Mouse (Mus musculus): ENCODE data around the gene Atrx. TPM values are rescaled to one million over a fixed set of nuclear protein-coding genes. Genes with fewer than 3 reads are reported as not detected.

Gene Atrx
- polyA plus RNA-seq, 1 experiment, result 18.9 TPM

DNA sequence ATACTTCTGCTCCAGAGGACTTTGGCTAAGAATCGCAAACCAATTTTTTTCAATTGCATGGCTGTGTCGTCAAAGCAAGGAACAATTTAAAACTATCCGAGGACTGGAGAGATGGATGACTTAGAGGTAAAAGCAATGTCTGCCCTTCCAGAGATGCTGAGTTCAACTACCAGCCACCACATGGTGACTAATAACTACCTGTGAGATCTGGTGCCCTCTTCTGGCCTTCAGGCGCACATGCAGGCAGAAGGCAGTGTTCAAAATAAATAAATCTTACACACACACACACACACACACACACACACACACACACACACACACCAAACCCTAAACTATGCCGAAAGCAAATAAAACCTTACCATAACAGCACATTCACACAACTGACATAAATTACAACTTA lies 64.8 kb downstream of the Atrx start:
- TF ChIP-seq GATA1 (IDR thresholded peaks at IDR 0.05; ENCODE audit: low read length), result no peak

DNA sequence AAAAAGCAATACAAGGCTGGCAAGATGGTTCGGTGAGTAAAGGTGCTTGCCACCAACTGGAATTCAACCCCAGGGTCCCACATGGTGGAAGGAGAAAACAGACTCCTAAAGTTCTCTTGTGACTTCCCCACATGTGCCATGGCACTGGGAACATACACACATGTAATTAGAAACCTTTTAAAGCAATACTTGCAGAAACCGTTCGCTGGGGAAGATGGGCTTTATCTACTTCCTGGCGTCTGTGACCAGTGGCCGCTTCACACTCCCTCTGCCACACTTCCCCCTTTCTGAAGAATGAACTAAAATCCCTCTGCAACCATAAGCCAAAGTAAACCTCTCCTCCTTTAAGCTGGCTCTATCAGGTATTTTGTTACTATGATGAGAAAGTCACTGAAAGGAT lies 104.7 kb downstream of the Atrx start:
- no peak for TF ChIP-seq GATA1 (IDR thresholded peaks at IDR 0.05; ENCODE audit: low read length)

DNA sequence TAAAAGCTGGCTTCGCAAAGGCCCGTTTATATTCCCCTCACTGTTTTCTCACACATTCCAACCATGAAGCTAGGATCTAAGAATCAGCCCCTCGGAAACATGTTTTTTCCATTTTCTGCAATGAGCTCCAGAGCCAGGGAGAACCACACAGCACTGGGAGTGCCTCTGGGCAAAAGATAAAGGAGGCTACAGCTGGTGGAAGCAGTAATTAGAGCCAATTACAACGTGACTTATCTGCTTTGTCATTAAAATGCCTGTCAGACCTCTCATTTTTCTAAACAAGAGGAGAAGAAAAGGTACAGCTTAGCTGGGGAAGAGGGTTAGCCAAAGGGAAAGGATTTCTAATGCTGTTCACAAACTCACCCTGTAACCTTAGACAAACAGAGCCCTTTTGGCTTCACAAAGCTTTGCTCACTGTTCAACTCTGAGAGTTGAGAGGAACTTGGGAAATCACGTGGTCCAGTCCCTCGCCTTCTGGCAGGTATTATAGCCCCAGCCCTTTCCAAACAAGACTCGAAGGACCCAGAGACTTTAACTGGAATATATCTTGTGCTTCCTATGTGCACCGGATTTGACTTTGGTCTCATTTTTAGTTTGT lies 134.3 kb downstream of the Atrx start:
- TF ChIP-seq GATA1 (IDR thresholded peaks at IDR 0.05; ENCODE audit: low read length), result no peak

DNA sequence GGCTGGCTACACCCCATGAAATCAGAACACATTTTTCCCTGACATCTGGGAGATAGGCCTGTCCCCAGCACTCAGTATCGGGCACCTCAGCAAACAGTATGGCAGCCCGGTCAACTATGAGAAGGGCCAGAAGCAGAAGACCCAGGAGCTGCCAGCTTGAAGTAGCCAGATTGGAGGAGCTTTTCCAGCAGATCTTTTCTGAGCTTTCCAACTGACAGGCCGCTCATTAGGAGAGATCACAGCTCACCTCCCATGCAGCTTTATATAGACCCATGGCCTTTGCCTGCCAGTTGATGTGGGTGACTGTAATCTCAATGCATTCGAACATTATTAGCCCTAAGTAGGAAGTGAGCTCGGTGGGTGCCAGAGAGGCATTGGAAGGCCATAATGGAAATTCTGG lies 155.9 kb downstream of the Atrx start:
- no peak for TF ChIP-seq GATA1 (IDR thresholded peaks at IDR 0.05; ENCODE audit: low read length)

DNA sequence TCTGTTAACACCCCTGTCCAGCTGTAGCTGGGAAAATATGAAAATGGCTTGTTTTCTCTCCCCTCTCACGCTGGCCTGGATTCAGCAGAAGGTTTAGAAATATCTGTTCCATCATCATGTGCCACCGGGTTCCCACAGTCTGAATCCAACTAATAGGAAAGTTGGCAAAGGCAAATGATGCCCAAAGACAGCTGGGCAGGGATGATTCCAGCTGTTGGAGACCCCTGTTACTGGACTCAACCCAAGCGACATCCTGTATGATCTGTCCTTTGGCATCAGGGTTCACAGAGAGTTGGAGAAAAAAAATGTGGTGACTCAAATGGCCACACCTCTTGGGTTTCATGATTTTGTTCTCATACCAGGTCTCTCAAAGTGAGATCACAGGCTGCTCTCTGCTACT lies 161.3 kb downstream of the Atrx start:
- TF ChIP-seq GATA1 (IDR thresholded peaks at IDR 0.05; ENCODE audit: low read length), result no peak

DNA sequence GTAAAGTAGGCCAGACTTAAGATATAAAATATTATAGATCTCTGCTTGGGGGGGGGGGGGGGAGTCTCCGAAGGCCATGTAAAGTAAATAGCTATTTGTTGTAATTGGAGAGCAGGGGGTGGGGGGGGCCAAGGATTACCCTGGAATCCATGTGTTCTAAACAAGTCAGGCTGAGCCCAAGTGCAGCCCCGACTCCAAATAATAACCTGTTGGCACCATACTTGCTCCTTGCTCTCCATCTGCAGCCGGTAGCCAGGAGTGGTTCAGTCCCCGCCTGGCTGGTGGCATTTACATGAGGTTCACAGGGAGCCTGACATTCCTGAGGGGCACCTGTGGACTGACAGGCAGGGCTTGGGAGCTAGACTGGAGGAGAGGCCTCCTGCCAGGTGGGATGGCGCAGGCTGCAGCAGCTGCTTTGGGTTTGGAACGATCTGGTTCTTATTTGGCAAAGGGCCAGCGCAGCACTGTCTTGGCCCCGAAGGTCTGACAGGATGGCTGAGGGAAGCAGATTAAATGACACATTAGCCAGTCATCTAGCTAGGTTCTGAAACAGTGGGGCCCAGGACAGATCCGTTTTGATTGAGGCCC lies 161.9 kb downstream of the Atrx start:
- no peak for TF ChIP-seq GATA1 (IDR thresholded peaks at IDR 0.05; ENCODE audit: low read length)

DNA sequence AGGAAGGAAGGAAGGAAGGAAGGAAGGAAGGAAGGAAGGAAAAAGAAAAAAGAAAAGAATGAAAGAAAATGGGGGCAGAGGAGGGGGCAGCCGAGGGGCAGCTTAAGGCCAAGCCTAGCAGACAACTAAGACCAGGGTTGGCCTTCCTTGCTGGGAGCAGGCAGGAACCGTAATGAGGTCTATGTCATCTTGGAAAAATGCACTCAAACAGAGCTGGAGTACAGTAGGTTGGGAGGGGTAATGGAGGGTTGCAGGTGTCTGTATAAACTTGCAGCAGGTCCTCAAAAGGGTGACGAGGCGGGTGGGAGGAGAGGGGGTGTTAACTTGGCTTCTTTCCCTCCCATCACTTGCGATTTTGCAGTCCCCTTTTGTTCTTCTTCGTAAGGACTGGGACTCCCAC lies 163.2 kb downstream of the Atrx start:
- no peak for TF ChIP-seq GATA1 (IDR thresholded peaks at IDR 0.05; ENCODE audit: low read length)

DNA sequence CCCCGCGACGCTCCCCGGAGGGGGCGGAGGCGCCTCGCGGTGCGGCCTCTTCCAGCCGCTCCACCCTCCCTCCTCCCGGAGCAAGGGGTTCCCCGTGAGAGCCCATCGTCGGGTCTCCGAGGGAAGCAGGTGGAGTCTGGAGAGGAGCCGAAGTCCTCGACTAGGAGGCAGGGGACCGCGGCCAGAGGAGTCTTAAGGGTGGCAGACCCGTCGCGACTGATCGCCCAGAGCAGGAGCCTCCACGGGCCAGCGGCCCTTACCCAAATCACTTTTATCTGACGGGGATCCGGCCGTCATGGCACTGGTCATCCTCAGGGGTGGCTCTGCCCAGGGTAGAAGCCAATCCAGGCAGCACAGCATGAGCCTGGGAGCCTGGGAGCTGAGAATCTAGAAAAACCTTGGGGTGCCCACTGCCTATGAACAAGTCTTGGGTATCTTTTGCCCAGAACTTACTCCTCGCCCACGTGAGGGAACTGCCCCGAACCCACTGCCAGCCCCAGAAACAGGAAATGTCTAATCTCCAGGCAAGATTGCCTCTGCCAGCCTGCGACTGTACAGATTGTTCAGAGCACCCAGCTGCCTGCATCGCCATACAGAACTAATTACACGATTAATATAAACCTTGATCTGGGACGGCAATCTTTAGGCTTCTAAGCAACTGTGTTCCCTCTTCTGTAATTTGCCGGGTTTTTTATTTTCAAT lies 164.0 kb downstream of the Atrx start:
- no peak for TF ChIP-seq GATA1 (IDR thresholded peaks at IDR 0.05; ENCODE audit: low read length)

DNA sequence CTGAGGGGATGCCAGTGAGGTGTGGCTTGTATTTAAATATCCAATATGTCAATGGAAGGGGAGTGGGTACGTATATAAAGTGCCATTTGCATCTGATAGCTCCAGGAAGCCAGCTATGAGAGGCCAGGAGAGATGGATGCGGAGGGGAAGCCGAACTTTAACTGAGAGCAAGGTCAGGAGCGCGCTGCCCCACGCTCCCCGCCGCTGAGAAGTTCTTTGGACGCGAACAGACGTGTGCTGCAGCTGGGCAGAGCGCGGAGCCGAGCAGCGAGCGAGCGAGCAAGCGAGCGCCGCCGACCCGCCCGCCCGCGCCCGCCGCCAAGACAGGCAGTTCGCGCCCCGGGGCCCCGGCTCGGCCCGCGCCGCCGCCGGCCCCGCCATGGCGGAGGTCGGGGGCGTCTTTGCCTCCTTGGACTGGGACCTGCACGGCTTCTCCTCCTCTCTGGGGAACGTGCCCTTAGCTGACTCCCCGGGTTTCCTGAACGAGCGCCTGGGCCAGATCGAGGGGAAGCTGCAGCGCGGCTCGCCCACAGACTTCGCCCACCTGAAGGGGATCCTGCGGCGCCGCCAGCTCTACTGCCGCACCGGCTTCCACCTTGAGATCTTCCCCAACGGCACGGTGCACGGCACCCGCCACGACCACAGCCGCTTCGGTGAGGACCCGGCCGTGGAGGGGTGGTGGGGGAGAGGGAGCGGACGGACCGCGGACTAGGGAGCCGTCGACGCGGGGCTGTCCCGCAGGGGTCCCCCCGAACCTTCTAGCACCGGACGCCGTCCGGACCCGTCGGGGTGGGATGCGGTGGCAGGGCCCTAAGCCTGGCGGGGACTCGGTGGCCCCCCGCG lies 164.8 kb downstream of the Atrx start, which contains the start of gene Fgf16:
Gene Fgf16, plus strand, starts transcription at position 118 of the 843 bp plus-strand sequence.
- TF ChIP-seq GATA1 (IDR thresholded peaks at IDR 0.05; ENCODE audit: low read length), result no peak

DNA sequence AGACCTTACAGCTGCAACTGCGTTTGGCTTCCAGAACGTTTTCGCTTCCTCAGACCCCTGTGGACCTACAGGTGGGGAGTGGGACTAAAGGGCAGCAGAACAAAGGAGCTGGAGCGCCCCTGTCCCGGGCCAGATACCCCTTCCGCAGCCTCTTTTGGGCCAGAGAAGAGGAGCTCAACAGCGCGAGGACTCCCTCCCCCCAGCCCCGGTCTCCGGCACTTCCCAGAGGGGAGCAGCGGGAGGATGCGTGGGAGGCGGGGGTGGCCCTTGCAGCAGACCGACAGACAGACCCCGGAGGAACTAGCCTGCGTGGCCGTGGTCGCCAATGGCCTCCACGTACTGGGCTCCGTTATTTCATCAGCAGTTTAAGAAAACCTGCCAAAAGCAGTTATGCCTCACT lies 165.6 kb downstream of the Atrx start:
- no peak for TF ChIP-seq GATA1 (IDR thresholded peaks at IDR 0.05; ENCODE audit: low read length)

DNA sequence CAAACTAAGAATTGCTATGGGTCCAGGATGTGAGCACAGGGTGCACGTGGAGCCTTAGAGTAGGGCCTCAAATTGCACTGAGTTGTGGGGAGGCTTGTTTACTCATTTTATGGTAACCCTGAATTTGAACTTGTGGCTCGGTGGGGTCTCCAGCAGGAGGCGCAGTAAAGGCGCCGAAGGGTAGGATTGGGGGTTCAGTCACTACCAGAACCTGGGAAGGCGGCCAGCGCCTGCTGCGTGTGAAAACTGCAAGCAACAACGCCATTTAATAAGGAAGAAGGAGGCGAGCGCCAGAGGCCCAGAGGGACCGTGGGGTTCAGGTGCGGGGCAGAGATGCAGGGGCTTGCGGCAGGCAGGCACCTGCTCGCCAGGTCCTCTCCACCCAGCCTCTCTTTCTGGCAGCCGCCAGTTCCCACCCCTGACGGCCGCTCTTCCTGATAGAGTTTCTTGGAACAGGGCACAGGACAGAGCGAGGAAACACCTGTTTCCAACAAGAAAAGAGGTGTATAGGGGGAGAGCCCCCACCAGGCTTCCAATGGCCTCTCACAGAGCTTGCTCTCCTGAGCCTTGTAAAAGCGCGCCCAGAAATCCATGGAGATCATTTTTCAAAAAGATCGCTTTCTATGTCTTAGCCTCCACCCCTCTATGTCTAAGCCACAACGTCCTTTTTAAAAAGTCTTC lies 166.2 kb downstream of the Atrx start:
- TF ChIP-seq GATA1 (IDR thresholded peaks at IDR 0.05; ENCODE audit: low read length), result no peak

Other genes with a start within 250 kb of the Atrx start
- not detected in 2 replicates for gene Fgf16, start 165.1 kb downstream of the Atrx start, polyA plus RNA-seq (2012)
- gene Magt1, start 82.5 kb upstream of the Atrx start, polyA plus RNA-seq (2012), result 2.2 and 3.0 TPM in 2 replicates
- gene Cox7b, start 86.3 kb upstream of the Atrx start, polyA plus RNA-seq (2012), result 12.0 and 18.6 TPM in 2 replicates
- gene Atp7a, start 97.9 kb upstream of the Atrx start, polyA plus RNA-seq (2012), result 0.56 and 0.66 TPM in 2 replicates
- not detected in 2 replicates for gene Tlr13, start 213.8 kb upstream of the Atrx start, polyA plus RNA-seq (2012)